Mouse (Mus musculus): ENCODE results near the gene Gm2115.
A peak's percentile ranks its signal among the peaks of the same experiment; 100 is the strongest.

Gene Gm2115

DNA sequence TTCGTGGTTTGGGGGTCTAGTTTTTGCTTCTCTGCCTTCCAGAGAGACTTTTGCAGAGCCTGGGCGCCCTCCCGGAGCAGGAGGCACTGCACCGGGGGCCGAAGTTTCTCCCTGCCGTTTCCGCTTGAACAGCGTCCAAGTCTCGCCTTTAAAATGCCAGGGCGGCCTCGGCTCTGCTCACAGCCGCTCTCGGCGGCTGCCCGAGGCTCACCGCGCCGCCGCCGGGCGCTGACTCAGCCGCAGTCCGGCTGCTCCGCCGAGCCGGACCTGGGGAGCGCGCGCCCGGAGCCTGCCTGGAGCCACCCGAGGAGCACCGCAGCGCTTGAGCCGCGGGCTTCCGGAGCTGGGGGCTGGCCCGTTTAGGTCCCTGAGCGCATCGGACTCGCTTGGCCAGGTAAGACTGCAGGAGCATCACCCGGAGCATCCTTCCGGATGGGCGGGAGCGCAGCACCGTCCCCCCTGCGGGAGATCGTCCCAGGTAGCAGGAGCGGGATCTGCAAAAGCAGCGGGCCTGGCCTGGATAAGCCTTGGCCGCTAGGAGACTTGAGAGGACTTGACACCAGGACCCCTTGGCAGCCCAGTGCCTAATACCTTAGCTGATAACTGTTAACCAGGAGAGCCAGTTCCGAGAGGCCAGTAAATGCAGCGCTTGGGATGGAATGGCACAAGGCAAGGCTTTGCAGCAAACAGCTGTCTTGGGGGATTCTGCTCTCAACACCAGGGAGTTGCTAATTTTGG lies at the start of gene Gm2115:
Gm2115 (plus strand) TSS at position 159 of the 738 bp plus-strand sequence.
- DNase-seq = peak; percentile 73

DNA sequence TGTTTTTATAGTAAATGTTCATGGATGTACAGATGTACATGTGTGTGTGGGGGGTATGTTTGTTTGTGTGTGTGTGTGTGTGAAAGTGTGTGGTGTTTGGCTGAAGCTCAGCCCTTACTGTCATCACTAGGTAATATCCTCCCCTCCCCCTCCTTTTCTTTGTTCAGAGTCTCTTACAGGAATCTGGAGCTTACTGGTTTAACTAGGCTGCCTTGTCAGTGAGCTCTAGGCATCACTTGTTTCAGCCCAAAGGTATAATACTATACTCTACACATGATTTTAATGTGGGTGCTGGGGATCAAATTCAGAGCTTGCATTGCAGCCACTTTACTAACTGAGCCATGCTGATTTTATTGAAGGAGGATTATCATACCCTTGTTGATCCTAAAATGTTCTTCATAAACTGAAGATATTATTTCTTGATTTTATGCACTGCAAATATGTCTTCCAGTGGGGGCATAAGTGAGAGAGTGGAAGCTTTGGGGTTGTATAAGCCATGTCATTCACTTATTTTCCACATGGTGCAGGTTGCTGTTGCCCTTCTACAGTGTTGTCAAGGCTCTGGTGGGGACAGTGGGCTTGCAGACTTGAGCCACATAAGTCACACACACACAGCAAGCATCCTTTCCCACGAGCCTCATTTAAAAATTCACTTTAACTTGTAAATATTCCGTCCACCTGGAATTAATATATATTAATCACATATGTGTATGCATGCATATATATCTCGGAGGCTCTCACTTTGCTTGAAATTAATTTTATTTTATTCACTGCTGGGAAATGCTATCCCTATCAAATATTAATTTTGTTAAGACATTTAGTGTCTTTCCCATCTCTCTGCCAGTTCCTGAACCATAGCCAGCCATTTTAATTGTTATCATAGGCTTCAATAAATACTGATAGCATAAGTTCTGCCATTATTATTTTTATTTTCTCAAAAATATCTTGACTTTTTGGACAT lies 45.0 kb upstream of the Gm2115 start:
- no peak for DNase-seq

DNA sequence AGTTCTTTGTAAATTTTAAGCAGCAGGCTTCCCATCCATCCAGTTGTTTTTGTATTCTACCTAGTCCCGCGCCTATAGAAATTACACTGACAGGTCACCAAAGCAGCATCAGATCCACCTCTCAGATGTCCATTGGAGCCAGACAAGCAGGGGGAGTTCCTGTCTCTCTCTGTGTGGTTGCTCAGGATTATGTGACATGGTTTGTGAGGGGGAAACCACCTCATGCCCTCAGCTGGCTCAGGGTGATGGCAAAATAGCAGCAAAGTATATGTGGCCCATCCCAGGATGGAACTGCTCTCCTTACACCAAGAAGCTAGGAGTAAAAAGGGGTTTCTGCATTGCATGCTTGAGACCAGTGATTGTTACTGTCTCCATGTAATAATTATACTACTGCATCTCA lies 42.3 kb upstream of the Gm2115 start:
- no peak for DNase-seq

DNA sequence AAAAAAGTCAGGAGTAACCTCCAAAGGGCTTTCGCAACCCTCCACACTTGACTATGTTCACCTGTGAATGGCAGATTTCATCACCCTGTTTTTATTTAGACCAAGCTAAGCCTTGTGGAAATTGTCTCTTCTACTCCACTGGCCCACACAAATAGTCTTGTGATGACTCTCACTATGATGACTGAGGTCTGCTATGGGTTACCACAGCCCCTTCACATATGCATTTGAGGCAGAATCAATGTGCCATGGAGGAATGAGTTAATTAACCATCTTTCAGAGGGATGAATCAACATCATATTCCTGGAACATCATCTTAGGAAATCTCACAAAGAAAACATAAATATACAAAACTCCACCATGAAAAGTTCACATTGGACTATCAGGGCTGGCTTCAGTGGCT lies 25.6 kb upstream of the Gm2115 start:
- no peak for DNase-seq

DNA sequence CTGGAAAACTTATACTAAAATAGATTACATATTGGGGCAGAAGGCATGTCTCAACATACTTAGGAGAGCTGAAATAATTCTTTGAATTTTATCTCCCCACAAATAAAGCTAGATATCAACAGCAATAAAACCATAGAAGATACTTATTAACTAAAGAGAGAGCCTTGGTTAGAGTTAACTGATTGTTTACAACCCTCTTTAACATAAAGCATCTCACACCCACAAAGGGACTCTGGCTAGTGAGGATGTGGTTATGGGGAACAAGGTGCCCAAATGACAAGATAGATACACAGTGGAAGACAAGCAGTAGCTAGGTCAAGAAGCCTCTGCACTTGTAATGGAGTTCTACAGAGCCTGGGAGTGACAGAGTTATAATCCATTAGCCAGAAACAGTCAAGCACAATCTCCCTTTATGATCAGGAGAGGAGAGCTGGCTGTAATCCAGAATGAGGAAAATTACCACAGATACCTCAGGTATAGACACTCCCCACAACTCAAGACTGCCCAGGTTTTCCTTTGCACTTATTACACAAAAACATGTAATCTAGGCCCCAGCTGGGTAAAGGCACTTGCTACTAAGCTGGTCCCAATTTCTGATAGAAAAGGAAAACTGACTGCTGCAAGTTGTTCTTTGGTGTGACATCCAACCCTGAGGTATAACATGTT lies 10.1 kb upstream of the Gm2115 start:
- DNase-seq = no peak

DNA sequence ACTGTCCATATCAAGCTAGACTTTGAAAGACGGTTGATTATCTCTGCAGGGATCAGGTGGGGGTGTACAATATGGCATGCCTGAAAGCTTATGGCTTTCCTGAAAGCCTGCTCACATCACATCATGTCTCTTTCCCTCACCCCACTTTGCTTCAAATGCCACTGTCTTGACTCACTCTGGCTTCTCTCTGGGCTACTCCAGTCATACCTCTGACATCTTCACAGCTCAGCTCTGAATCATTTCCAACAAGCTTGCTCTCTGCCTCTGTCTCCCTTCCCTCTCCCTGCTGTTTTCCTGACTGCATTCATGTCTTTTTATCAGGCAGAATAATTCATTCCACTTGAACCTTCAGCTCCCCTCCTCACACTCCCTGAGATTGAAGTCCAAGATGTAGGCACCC lies 7.4 kb upstream of the Gm2115 start:
- no peak for DNase-seq

DNA sequence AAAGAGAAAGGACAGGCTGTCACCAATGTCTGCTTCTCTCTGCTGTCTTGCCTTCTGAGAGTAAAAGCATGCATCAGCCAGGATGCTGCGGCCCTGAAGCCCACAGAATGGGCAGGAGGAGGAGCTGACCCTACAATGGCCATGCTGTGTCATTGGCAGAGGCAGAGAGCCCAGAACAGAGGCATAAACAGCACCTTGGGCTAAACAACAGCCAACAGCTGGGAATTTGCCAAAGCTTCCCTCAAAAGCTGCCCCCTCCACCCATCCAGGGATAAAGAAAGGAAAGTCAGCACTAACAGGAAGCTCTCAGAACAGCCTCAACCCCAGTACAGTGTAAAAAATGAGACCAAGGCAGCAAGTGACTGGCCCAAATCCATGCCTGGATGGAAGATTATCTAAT lies 6.3 kb upstream of the Gm2115 start:
- DNase-seq = no peak

DNA sequence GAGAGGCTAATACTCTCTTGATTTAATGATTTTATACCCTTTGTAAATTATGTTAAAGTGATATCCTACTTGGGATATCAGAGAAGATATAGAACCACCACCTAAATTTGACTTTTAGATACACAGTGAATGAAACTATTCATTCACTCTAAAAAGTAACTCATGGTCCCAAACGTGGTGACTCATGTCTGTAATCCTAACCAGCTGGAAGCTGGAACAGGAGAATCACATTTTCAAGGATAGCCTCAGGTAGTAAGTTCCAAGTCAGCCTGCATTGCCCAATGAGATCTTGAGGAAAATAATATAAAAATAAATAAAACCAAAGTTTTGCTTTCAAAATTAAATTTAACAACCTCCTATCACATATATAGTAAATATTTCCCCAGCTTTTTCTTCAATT lies 2.6 kb upstream of the Gm2115 start:
- DNase-seq = no peak

DNA sequence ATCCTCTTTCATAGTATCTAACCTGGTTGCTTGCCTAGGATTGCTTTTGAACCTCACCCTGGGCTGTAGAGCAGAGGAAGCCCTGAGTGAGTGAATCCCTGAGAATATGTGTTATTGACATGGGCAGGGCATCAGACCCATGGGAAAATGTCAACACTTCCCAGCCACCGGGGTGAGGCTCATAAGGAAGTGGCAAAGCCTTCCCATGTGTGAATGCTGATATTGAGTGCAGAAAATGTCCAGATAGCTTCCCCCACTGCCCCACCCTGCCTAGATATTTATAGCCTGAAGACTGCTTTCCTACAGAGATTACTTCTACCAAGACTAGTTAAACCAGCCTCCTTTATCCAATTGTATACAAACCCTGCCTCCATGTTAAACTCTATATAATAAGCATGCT lies 4.0 kb downstream of the Gm2115 start:
- no peak for DNase-seq

DNA sequence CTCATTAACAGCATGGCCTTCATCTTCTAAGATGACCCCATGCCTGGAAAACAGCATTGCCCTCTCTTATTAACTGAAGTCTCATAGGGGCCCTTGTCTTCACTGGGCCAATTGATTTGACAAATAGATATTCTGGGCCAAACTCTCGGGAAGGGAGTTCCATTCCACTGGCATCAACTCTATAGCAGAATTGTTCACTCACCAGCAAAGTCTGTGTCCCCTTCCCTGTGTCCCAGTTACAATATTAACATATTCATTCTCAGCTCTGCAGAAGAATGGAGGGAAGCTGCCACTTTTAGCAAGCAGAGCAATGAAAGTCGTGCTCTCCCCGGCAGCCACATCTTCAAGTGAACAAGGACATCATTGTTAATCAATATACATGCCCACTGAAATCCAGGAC lies 5.9 kb downstream of the Gm2115 start:
- DNase-seq = no peak

DNA sequence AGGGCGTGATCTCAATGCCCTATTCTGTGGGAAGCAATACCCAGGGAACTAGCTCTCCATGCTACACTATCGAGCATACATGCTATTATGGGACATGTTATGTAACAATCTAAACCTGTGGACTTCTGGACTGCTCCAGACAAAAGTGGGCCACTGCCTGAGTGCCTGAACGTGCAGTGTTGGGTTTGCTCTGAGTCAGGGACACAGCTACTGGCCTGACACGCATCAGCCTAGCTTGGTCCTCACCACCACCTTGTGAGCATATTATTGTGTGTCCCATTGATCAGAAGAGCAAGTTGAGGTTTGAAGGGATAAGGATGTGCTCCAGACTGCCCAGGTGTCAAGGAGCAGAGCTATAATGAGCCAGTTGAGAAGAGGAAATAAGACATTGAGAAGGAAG lies 16.2 kb downstream of the Gm2115 start:
- no peak for DNase-seq

DNA sequence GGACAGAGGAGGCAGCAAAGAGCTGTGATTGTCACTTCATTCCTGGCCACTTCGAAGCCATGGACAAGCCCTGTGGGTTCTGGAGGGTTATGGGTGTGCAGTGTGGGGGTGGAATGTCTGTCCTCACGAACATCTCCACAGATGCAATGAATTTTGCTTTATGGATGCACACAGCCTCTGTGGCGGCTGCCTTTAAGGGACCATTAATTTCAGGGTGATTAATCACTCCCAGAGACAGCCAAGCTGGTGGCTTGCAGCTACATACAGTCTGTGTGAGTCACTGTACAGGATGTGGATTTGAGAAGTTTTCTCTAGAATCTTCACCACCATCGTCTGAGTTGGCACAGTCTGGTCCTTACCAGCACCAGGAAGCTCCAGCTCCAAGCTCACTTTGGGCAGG lies 17.9 kb downstream of the Gm2115 start:
- DNase-seq = no peak

DNA sequence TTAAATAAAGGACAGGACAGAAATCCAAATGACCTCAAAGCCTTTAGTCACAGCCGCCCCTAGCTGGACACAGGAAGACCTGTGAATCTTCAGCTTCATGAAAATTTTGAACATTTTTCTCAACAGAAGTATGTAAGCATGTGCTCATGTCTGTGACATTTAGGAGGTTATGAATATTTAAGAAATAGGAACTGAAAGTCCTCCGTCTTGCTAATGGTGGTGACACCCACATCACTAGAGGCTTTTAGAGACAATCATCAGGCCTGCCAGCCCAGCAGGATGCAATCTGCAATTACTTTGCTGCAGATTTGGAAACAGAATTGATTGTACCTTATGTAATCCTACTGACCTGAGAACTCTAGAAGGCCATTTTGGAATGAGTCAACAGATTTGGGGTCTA lies 22.7 kb downstream of the Gm2115 start:
- no peak for DNase-seq

DNA sequence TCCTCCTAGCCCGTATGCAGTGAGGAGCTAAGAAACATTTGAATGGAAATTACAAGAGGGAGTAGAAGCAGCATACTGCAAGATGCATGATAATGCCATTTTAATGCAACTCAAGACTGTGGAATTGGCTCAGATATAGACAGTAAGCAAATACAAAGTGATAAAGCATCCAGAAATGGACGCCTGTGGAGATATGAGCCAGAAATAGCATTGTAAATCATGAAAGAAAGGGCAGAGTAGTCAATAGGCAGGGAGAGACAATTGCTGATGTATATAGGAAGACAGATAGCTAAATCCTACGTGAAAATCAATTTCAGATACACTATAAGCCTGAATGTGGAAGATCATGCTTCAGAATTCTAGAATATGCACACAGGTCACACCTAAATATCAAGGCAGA lies 26.5 kb downstream of the Gm2115 start:
- no peak for DNase-seq

DNA sequence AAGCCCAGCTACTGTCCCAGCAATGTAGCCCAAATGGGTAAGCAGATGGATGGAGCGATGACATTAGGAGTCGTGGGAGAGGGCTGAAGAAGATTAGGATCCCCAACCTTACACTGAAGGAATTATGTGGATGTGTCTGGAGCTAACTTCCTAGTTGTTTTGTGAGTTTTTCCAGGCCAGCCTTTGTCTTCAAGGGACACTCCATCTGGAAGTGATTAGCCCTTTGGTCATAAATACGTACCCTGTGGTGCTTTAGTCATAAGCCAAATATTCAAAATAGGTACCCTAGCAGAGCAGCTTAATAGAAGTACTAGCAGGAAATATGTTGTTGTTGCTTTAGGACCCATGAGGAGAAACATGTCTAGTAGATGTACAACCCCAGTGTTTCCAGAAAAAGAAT lies 28.6 kb downstream of the Gm2115 start:
- DNase-seq = no peak

DNA sequence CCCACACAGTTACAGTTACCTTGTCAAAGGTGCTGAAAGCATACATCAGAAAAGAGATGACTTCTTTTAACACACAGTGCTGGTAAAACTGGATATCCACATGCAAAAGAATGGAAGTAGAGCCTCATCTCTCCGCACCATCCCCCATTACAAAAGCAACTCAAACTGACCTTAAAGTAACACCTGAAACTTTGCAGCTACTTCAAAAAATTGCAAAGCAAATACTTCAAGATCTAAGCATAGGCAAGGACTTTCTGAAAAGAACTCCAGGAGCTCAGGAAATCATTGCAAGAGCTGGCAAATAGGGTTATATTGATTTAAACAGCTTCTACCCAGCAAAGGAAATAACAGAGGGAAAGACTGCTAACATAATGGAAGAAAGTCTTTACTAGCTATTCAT lies 31.7 kb downstream of the Gm2115 start:
- DNase-seq = no peak

DNA sequence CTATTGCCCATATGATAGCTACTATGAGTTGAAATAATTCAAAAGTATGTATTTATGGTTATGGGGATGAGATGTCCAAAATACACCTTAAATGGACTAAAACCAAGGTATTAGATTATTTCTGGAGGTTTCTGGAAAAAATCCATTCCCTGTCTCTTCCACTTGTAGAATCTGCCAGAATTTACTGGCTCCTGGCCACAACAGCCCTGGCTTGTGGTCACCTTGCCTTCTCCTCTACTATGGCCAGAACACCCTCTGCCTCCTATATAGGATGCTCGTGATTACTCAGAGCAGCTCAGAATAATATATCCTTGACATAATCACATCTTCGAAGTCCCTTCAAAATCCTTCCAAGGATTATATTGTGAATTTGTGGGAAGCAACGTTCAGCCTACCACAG lies 35.5 kb downstream of the Gm2115 start:
- DNase-seq = no peak

DNA sequence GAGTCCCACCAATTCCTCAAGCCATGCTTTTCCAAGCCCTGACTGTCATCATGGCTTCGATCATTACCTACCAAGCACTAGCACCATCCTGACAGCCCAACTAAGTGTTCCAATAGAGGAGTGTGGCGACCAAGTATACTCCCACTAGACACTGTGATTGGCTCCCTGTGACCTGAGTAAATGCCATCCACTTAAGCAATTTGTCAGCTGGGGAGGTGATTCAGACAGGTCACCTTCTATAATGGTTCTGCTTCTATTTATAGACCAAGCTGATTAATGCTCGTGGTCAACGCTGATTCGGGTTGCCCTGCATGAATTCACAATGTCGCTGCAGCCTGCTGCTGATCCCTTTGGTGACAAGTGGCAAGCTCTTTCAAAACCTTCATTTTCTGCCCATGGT lies 37.4 kb downstream of the Gm2115 start:
- DNase-seq = no peak

DNA sequence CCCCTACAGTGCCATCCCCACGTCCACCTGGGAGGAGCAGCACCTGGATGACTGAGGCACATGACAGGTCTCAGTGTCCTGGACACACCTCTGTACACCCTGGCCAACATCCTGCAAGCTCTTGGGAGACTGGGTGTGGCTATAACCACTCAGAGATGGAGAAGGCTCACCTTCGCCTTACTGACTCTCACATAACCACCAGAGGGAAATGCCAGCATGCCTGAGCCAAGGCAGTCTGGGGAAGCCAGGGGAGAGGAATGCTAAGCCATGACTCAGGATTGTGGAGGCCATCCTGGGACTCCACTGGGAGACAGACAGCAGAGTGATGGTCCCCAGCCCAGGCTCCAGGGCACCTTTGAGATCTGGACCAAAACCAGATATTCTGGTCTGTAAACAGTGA lies 48.3 kb downstream of the Gm2115 start:
- DNase-seq = no peak

DNA sequence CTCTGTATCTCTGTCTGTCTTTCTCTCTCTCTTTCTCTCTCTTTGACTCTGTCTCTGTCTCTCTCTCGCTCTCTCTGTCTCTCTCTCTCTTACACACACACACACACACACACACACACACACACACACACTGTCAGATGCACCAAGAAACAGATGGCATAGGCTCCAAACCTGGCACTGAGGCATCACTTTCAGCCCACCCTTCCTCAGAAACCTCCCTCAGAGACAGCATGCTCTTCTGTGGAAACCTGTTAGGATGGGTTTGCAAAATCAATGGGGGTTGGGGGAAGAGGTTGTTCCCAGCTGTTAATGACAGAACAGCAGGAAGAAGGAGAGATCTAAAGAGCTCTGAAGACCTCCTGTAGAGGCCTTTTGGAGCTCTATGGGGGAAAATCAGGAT lies 50.1 kb downstream of the Gm2115 start:
- no peak for DNase-seq

DNA sequence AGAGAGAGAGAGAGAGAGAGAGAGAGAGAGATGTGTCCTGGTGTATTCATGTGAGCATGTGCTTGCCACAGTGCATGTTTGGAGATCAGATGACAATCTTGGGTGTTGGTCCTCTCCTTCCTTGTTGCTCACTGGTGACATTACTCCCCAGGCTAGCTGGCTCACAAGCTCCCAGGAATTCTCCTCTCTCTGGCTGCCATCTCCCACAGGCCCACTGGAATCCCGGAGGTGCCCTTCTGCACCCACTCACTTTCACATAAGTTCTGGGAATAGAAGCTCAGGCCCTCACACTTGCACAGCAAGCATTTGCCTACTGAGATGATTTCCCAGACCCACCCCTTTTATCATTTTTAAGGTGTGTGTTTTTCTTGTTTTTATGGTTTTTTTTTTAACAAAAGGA lies 51.0 kb downstream of the Gm2115 start:
- DNase-seq = no peak

DNA sequence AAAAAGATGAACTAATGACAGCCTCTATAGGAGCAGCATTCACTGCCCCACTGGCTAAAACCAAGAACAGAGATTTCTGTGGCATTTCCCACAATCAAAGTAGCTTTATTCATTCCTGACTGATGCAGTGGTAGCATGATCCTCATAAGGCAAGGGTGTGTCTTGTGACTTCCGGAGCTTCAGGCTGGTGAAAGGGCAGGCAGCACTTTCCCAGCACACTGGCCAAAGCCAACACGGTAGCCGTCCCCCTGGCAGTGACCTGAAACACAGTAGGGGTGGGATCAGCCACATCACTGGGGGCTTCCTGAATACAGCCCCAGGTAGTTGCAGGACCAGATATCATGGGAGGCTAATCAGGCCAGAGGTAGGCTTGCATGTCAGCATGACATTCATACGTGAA lies 56.3 kb downstream of the Gm2115 start:
- no peak for DNase-seq

DNA sequence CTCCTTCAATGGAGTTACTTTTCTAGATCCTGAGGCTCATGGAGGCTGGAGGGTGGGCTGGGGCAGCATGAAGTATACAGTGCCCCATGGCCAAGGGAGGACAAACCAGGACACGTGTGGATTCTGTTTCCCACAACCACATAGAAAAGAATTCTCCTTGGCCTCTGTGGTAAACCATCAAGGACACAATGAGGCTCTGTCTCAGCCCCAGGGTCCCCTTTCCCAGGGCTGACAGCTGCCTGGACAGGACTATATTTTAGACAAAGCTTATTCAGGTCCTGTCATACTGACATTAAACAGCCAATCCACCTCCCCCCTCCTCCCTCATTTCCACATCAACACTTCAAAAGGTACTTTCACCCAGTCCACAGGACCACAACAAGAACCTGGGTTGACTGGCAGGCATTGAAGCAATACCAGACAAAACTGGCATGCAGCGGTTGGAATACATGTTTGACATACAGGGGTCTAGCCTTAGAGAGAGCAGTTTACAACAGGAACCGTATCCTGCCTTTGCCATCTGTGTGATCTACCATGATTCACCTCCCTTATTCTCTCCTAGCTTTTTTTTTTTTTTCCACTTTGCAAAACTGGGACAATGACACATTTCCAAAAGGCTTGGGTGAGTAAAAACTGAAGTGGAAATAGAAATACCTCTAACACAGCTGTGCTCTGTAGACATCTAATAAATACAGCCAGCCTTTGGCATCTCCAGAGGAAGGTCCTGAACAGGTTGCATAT lies 57.8 kb downstream of the Gm2115 start:
- DNase-seq = no peak

Measured in kidney, postnatal 14 days (tissue).